Mouse (Mus musculus): Measurements from ENCODE around the gene Adipor2.

- no peak for TF ChIP-seq CTCF (IDR thresholded peaks at IDR 0.05; ENCODE audit: insufficient read depth, low read depth, low read length)
- TF ChIP-seq POLR2A (IDR thresholded peaks at IDR 0.05; ENCODE audit: insufficient read depth, low read depth, low read length), result no peak
Observed at GRCm38 (mm10) chr6:119405310-119405709, 12.2 kb downstream of the Adipor2 start.
